Mouse (Mus musculus) midbrain, postnatal 0 days (tissue): ENCODE data around the gene Slc24a3. TPM values are rescaled to one million over a fixed set of nuclear protein-coding genes. Genes with fewer than 3 reads are reported as not detected.

Source experiments
- ATAC-seq: fragments of 200-750 bp; cut with Nextera tagmentation; 2 replicates; pipeline ENCODE4 v1.8.0; 2017; ENCODE audit warnings: moderate number of reproducible peaks, mild to moderate bottlenecking, moderate TSS enrichment, moderate library complexity; ENCODE audit not compliant: low FRiP score
- DNase-seq: peaks from one replicate; pipeline ENCODE4 v3.0.0-alpha.2; 2015; ENCODE audit warnings: low spot score
- H3K27ac ChIP-seq: fragments of 300-500 bp; sonication (generic); 2 replicates; pipeline ENCODE4 v1.5.1; 2014; ENCODE audit warnings: low read depth, mild to moderate bottlenecking, low read length, mixed read lengths
- H3K27me3 ChIP-seq: fragments of 300-500 bp; sonication (generic); 2 replicates; pipeline ENCODE4 v1.6.1; 2014; ENCODE audit warnings: low read length, control low read depth, mixed read lengths; ENCODE audit not compliant: insufficient read depth
- H3K36me3 ChIP-seq: fragments of 300-500 bp; sonication (generic); 2 replicates; pipeline ENCODE4 v1.6.1; 2014; ENCODE audit warnings: low read length, control low read depth, mixed read lengths; ENCODE audit not compliant: insufficient read depth
- H3K4me1 ChIP-seq: fragments of 300-500 bp; sonication (generic); 2 replicates; pipeline ENCODE4 v1.6.1; 2014; ENCODE audit warnings: mild to moderate bottlenecking, control low read depth, antibody characterized with exemption, low read length, mixed read lengths; ENCODE audit not compliant: insufficient read depth
- H3K4me2 ChIP-seq: fragments of 300-500 bp; sonication (generic); 2 replicates; pipeline ENCODE4 v1.6.1; 2014; ENCODE audit warnings: low read depth, mild to moderate bottlenecking, low read length, mixed read lengths; ENCODE audit not compliant: poor library complexity, severe bottlenecking
- H3K4me3 ChIP-seq: fragments of 300-500 bp; sonication (generic); 2 replicates; pipeline ENCODE4 v1.5.1; 2014; ENCODE audit warnings: low read depth, mild to moderate bottlenecking, low read length, moderate library complexity
- H3K9ac ChIP-seq: fragments of 300-500 bp; sonication (generic); replicated peaks from 2 replicates; pipeline ENCODE4 v1.6.1; 2014; ENCODE audit warnings: mild to moderate bottlenecking, low read length, moderate library complexity, mixed read lengths; ENCODE audit not compliant: poor library complexity, severe bottlenecking
- H3K9me3 ChIP-seq: fragments of 300-500 bp; sonication (generic); 2 replicates; pipeline ENCODE4 v1.6.1; 2016; ENCODE audit warnings: low read length, control low read depth
- CTCF ChIP-seq: IDR thresholded peaks from 2 replicates; pipeline ENCODE4 v1.5.1; 2016; ENCODE audit warnings: antibody characterized with exemption, mild to moderate bottlenecking
- WGBS: fragments of 180-500 bp; shearing (Covaris S2); extraction: QIAGEN DNeasy Blood & Tissue Kit; methylation state at CpG from one replicate; pipeline ENCODE4 v1.1.7; 2014; 5-methylcytosine and 5-hydroxymethylcytosine counted together
- polyA plus RNA-seq: library from polyadenylated mRNA; unstranded; fragments of >200 nt; fragmentation: Nextera tagmentation; extraction: Ambion mirVana; gene quantifications from 2 replicates; pipeline ENCODE4 v1.2.1, GENCODE M21; 2015
- total RNA-seq: library from RNA; depleted of rRNA; stranded (reverse); fragments of >200 nt; gene quantifications from 2 replicates; pipeline ENCODE4 v1.2.3, GENCODE M21; 2014

Slc24a3 gene
- total and polyA plus RNA-seq, 2 experiments from 2014 or later: 34.5 to 65.7 TPM

GRCm38 (mm10) chr2:145257855-145258254, 90.3 kb downstream of the Slc24a3 start:
- ATAC-seq (no peak), DNase-seq (no peak)
- 87% methylated on average over 2 of the region's 2 CpGs for WGBS

GRCm38 (mm10) chr2:145260574-145260973, 93.0 kb downstream of the Slc24a3 start:
- H3K4me1 ChIP-seq: 0 out of 2 replicates have a peak, but pooled peaks cover 3% of the 10 kb centered on the region
- H3K36me3 ChIP-seq: no peaks in the 10 kb centered on the region
- no peak overlapping the region for H3K4me2 ChIP-seq
- TF ChIP-seq CTCF: no peak
- H3K9ac ChIP-seq: no peak overlapping the region
- 89% methylated on average over 1 of the region's 1 CpGs for WGBS
- no peak for DNase-seq
- H3K9me3 ChIP-seq: no peaks in the 10 kb centered on the region
- no peak overlapping the region for H3K27ac ChIP-seq
- no peak overlapping the region for H3K4me3 ChIP-seq
- H3K27me3 ChIP-seq: no peaks in the 10 kb centered on the region
- ATAC-seq: no peak

More at GRCm38 (mm10) chr2:145257855-145258254, 90.3 kb downstream of the Slc24a3 start:
- no peak for TF ChIP-seq CTCF
- no peaks in the 10 kb centered on the region for H3K9me3 ChIP-seq
- H3K27ac ChIP-seq: no peak overlapping the region
- H3K36me3 ChIP-seq: no peaks in the 10 kb centered on the region
- H3K4me1 ChIP-seq: 0 out of 2 replicates have a peak, but pooled peaks cover 3% of the 10 kb centered on the region
- no peak overlapping the region for H3K9ac ChIP-seq
- no peaks in the 10 kb centered on the region for H3K27me3 ChIP-seq
- no peak overlapping the region for H3K4me3 ChIP-seq
- no peak overlapping the region for H3K4me2 ChIP-seq

- Histone ChIP-seq H3K4me1 (0 out of 2 replicates have a peak, but pooled peaks cover 2% of the 10 kb centered on the region), H3K27me3 (no peaks in the 10 kb centered on the region), H3K9ac (no peak overlapping the region), H3K27ac (no peak overlapping the region), H3K4me2 (no peak overlapping the region), H3K9me3 (no peaks in the 10 kb centered on the region), H3K4me3 (no peak overlapping the region), H3K36me3 (no peaks in the 10 kb centered on the region)
- 78% methylated on average over 1 of the region's 1 CpGs for WGBS
- ATAC-seq (no peak), DNase-seq (no peak)
- TF ChIP-seq CTCF: no peak
Measured at GRCm38 (mm10) chr2:145262153-145262552, 94.6 kb downstream of the Slc24a3 start.

GRCm38 (mm10) chr2:145266723-145267122, 99.2 kb downstream of the Slc24a3 start:
- DNase-seq: no peak
- H3K4me1 ChIP-seq: no peaks in the 10 kb centered on the region
- H3K9me3 ChIP-seq: no peaks in the 10 kb centered on the region
- no peak overlapping the region for H3K4me2 ChIP-seq
- H3K27ac ChIP-seq: no peak overlapping the region
- H3K27me3 ChIP-seq: no peaks in the 10 kb centered on the region
- no peak for TF ChIP-seq CTCF
- 74% methylated on average over 1 of the region's 1 CpGs for WGBS
- no peak overlapping the region for H3K4me3 ChIP-seq
- H3K9ac ChIP-seq: no peak overlapping the region
- ATAC-seq: no peak
- no peaks in the 10 kb centered on the region for H3K36me3 ChIP-seq

DNA sequence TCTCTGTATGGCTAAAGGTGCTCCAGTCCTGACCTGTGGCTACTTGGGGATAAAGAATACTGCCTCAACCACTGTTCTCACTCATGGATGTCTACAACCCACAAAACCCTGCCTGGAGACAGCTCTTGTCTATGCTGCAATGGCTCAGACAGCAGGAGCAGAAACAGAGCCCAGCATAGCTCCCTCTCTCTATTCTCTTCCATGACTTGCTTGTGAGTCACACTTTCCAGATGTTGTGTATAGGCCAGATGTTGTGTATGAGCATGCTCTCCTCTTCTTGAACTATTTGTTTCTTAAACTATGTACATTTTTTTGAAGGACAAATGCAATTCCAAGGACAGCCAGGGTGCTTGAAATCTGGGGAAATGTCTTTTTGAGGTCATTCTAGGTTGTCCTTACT, 101.4 kb downstream of the Slc24a3 start:
- H3K36me3 ChIP-seq: no peaks in the 10 kb centered on the region
- no peak overlapping the region for H3K4me3 ChIP-seq
- no peaks in the 10 kb centered on the region for H3K27me3 ChIP-seq
- ATAC-seq: no peak
- no peak for TF ChIP-seq CTCF
- no peaks in the 10 kb centered on the region for H3K4me1 ChIP-seq
- H3K4me2 ChIP-seq: no peak overlapping the region
- no peak overlapping the region for H3K9ac ChIP-seq
- peaks cover 3% of the 10 kb centered on the region; the same call in 1 of the 2 replicates for H3K9me3 ChIP-seq
- DNase-seq: no peak
- H3K27ac ChIP-seq: no peak overlapping the region

DNA sequence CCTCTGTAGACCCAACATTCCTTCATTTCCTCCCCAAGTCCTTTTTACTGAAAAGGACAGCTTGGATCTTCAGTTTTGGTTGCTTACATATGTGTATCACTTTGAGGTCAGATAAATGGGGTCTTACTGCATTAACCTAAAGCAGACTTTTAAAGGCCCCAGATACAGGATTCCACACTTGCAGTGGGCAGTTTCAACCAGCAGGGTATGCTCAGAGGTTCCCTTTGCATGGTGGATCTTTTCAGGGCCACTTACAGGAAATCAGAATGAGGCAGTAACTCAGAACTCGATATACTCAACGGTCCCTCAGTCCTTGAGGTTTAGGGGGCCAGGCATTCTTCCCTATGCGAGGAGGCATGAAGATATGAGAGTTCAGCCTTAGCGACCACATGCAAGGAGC, 101.9 kb downstream of the Slc24a3 start:
- H3K4me3 ChIP-seq: no peak overlapping the region
- H3K9me3 ChIP-seq: peaks cover 3% of the 10 kb centered on the region; the same call in 1 of the 2 replicates
- 83% methylated on average over 4 of the region's 4 CpGs for WGBS
- H3K4me2 ChIP-seq: no peak overlapping the region
- DNase-seq (no peak), ATAC-seq (no peak)
- H3K36me3 ChIP-seq: no peaks in the 10 kb centered on the region
- H3K9ac ChIP-seq: no peak overlapping the region
- no peaks in the 10 kb centered on the region for H3K4me1 ChIP-seq
- peak; percentile 29 for TF ChIP-seq CTCF
- H3K27ac ChIP-seq: no peak overlapping the region
- no peaks in the 10 kb centered on the region for H3K27me3 ChIP-seq
